Mouse (Mus musculus) hindbrain, embryonic 15.5 days (tissue): Measurements from ENCODE around the gene Dock6. TPM values are rescaled to one million over a fixed set of nuclear protein-coding genes. Genes with fewer than 3 reads are reported as not detected.
"Not testable (repeated sequence)": the region's sequence is repeated elsewhere in the genome, so short reads cannot be mapped to it uniquely, and the experiment has no call there.

Experiments used
- ATAC-seq: fragments of 200-750 bp; cut with Nextera tagmentation; 2 replicates; pipeline ENCODE4 v1.8.0; 2017; ENCODE audit warnings: low read depth, moderate number of reproducible peaks, moderate TSS enrichment; ENCODE audit not compliant: low FRiP score
- H3K27ac ChIP-seq: fragments of 300-500 bp; sonication (generic); replicated peaks from 2 replicates; pipeline ENCODE4 v1.5.1; 2015; ENCODE audit warnings: mild to moderate bottlenecking, inconsistent platforms
- H3K27me3 ChIP-seq: fragments of 300-500 bp; sonication (generic); 2 replicates; pipeline ENCODE4 v1.6.1; 2015; ENCODE audit warnings: control low read depth, inconsistent platforms
- H3K36me3 ChIP-seq: fragments of 300-500 bp; sonication (generic); 2 replicates; pipeline ENCODE4 v1.6.1; 2015; ENCODE audit warnings: control low read depth, inconsistent platforms
- H3K4me1 ChIP-seq: fragments of 300-500 bp; sonication (generic); replicated peaks from 2 replicates; pipeline ENCODE4 v1.6.1; 2015; ENCODE audit warnings: control low read depth, inconsistent platforms
- H3K4me2 ChIP-seq: fragments of 300-500 bp; sonication (generic); 2 replicates; pipeline ENCODE4 v1.6.1; 2015; ENCODE audit warnings: moderate library complexity, mild to moderate bottlenecking, inconsistent platforms
- H3K4me3 ChIP-seq: fragments of 300-500 bp; sonication (generic); 2 replicates; pipeline ENCODE4 v1.5.1; 2015; ENCODE audit warnings: mild to moderate bottlenecking, inconsistent platforms
- H3K9ac ChIP-seq: fragments of 300-500 bp; sonication (generic); 2 replicates; pipeline ENCODE4 v1.6.1; 2015; ENCODE audit warnings: inconsistent platforms
- H3K9me3 ChIP-seq: fragments of 300-500 bp; sonication (generic); 2 replicates; pipeline ENCODE4 v1.6.1; 2016; ENCODE audit warnings: control low read depth, inconsistent platforms
- WGBS: fragments of 180-500 bp; shearing (Covaris S2); methylation state at CpG from one replicate; pipeline ENCODE4 v1.1.7; 2015; 5-methylcytosine and 5-hydroxymethylcytosine counted together
- polyA plus RNA-seq: library from polyadenylated mRNA; unstranded; fragments of >200 nt; fragmentation: Nextera tagmentation; extraction: Ambion mirVana; gene quantifications from 2 replicates; pipeline ENCODE4 v1.2.1, GENCODE M21; 2015

Dock6 gene
- polyA plus RNA-seq: 16.4 and 21.2 TPM in 2 replicates

GRCm38 (mm10) chr9:21852128-21853091, at the start of gene Dock6:
Dock6 (minus strand) TSS chr9:21852635.
- H3K4me3 ChIP-seq: peak within 1 kb of the TSS; percentile 52
- H3K9me3 ChIP-seq: no peaks in the 10 kb centered on the region
- H3K27me3 ChIP-seq: no peaks in the 10 kb centered on the region
- peak within 1 kb of the TSS; percentile 50 for H3K27ac ChIP-seq
- H3K36me3 ChIP-seq: no peaks in the 10 kb centered on the region
- ATAC-seq: peak; percentile 88
- peak within 1 kb of the TSS; percentile 74 for H3K4me2 ChIP-seq
- peaks cover 16% of the 10 kb centered on the region for H3K4me1 ChIP-seq
- WGBS: under 1% methylated on average over 67 of the region's 68 CpGs
- peak within 1 kb of the TSS; percentile 37 for H3K9ac ChIP-seq

DNA sequence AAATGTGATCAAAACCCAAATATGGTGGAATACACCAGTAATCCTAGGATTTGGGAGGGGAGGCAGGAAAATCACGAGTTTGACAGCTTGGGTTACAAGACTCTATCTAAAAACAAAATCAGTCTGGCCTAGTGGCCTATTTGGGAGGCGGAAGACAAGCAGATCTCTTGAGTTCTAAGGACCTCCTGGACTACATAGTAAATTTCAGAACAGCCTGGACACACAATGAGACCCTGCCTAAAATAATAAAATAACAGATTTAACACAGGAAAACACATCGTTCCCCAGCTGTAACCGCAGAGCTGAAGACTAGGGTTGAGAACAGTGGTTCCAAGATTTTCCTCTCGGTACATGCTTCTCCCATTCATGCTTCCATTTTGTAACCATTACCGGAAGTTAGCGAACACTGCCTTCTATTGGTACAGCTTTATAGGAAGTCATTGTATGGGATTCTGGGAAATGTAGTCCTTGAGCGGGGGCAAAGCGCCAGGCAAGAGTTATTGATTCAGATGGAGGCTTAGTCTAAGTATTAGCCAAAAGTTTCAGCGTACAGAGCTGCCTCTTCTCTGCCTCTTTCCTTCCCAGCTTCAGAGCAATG, 48.9 kb upstream of the Dock6 start:
- H3K4me3 ChIP-seq: peak overlapping the region; percentile 42
- no peaks in the 10 kb centered on the region for H3K9me3 ChIP-seq
- no peaks in the 10 kb centered on the region for H3K36me3 ChIP-seq
- peak; percentile 90 for ATAC-seq
- H3K9ac ChIP-seq: no peak overlapping the region
- H3K4me2 ChIP-seq: peak overlapping the region; percentile 55
- peaks cover 3% of the 10 kb centered on the region; the same call in 1 of the 2 replicates for H3K27me3 ChIP-seq
- H3K27ac ChIP-seq: peak overlapping the region; percentile 58
- H3K4me1 ChIP-seq: peaks cover 5% of the 10 kb centered on the region
- WGBS: 14% methylated on average over 10 of the region's 10 CpGs

GRCm38 (mm10) chr9:21889229-21889628, 36.8 kb upstream of the Dock6 start:
- Histone ChIP-seq H3K9me3 (no peaks in the 10 kb centered on the region), H3K4me3 (no peak overlapping the region), H3K4me2 (no peak overlapping the region), H3K27ac (no peak overlapping the region), H3K4me1 (no peaks in the 10 kb centered on the region), H3K27me3 (no peaks in the 10 kb centered on the region), H3K9ac (no peak overlapping the region), H3K36me3 (no peaks in the 10 kb centered on the region)
- ATAC-seq: no peak
- WGBS: 66% methylated on average over 3 of the region's 3 CpGs

GRCm38 (mm10) chr9:21876601-21877000, 24.2 kb upstream of the Dock6 start:
- H3K4me1 ChIP-seq: no peaks in the 10 kb centered on the region
- WGBS: 65% methylated on average over 3 of the region's 3 CpGs
- no peak overlapping the region for H3K4me3 ChIP-seq
- no peak overlapping the region for H3K27ac ChIP-seq
- H3K9ac ChIP-seq: no peak overlapping the region
- ATAC-seq: no peak
- no peaks in the 10 kb centered on the region for H3K9me3 ChIP-seq
- H3K36me3 ChIP-seq: no peaks in the 10 kb centered on the region
- H3K27me3 ChIP-seq: no peaks in the 10 kb centered on the region
- no peak overlapping the region for H3K4me2 ChIP-seq

DNA sequence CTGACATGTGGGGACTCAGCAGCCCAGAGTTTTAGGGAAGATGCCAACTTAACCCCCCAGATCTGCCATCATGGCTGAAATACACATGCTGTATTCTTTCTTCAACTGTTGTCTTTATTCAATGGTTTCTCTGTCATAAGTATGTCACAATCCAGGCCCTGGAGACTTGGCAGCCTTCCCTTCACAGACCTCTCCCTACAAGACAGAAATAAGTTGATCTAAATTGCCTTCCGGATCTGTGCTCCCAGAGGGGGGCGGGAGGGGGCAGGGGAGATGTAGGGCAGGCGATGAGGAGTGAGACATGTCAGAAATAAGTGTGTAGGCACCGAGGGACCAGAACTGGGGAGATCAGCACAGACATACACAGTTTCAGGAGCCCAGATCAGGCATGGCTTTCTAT, 19.8 kb upstream of the Dock6 start:
- 57% methylated on average over 4 of the region's 4 CpGs for WGBS
- Histone ChIP-seq H3K27me3 (no peaks in the 10 kb centered on the region), H3K4me1 (no peaks in the 10 kb centered on the region), H3K4me2 (no peak overlapping the region), H3K36me3 (no peaks in the 10 kb centered on the region), H3K9ac (no peak overlapping the region), H3K9me3 (no peaks in the 10 kb centered on the region), H3K4me3 (no peak overlapping the region), H3K27ac (no peak overlapping the region)
- ATAC-seq: no peak

DNA sequence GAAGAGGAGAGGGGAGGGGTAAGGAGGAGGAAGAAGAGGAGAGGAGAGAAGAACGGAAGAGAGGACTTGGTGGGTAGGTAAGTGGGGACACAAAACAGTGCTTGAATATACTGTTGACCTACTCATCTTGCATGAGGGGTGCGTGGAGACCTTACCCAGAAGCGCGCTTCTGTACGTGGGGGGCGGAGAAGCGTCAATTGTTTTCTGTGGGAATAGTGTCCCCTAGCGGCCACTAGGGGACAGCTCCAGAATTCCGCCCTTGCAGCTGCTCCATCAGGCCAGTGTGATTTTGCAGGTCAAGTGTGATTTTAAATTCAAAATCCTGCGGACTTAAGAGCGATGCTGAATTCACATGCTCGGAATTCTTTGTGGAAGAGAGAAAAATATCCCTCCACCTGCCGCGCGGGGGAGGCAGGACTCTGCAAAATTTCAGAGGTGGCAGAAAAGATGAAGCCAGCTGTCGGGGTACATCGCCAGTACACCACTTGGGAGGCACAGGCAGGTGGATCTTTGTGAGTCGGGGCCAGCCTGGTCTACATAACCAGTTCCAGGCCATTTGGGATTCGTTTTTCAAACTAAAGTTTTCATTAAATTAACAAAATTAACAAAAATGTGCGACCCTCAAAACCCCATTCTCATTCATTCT, 18.6 kb upstream of the Dock6 start:
- Histone ChIP-seq H3K4me2 (peak overlapping the region; percentile 49), H3K27me3 (no peaks in the 10 kb centered on the region), H3K36me3 (no peaks in the 10 kb centered on the region), H3K27ac (no peak overlapping the region), H3K4me1 (no peaks in the 10 kb centered on the region), H3K4me3 (peak overlapping the region; percentile 25), H3K9me3 (no peaks in the 10 kb centered on the region), H3K9ac (no peak overlapping the region)
- peak; percentile 60 for ATAC-seq
- 12% methylated on average over 20 of the region's 20 CpGs for WGBS

GRCm38 (mm10) chr9:21869290-21869689, 16.9 kb upstream of the Dock6 start:
- not testable (repeated sequence) for H3K27ac ChIP-seq, H3K4me2 ChIP-seq, ATAC-seq, H3K9ac ChIP-seq, H3K4me1 ChIP-seq, H3K4me3 ChIP-seq, H3K36me3 ChIP-seq, H3K27me3 ChIP-seq, H3K9me3 ChIP-seq
- WGBS: 61% methylated on average over 7 of the region's 7 CpGs

DNA sequence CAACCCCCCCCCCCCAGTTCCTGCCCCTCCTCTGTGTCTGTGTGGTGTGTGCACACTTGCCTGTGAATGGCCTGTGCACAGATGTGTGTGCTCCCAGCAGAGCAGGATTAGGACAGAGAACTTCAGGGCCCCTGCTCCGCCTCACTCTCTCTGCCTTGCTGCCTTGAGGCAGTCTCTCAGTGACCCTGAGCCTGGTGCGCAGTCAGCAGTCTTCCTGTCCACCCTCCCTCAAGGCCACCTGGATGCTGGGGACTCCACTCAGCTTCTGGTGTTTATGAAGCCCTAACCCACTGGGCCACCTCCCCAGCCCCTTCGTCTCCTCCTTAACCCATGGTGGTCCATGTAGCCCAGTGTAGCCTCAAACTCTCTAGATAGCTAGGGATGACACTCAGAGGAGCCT, 15.3 kb upstream of the Dock6 start:
- no peaks in the 10 kb centered on the region for H3K27me3 ChIP-seq
- no peak for ATAC-seq
- H3K4me1 ChIP-seq: no peaks in the 10 kb centered on the region
- H3K4me2 ChIP-seq: no peak overlapping the region
- H3K27ac ChIP-seq: no peak overlapping the region
- H3K4me3 ChIP-seq: no peak overlapping the region
- H3K9me3 ChIP-seq: no peaks in the 10 kb centered on the region
- 74% methylated on average over 3 of the region's 3 CpGs for WGBS
- no peak overlapping the region for H3K9ac ChIP-seq
- no peaks in the 10 kb centered on the region for H3K36me3 ChIP-seq

DNA sequence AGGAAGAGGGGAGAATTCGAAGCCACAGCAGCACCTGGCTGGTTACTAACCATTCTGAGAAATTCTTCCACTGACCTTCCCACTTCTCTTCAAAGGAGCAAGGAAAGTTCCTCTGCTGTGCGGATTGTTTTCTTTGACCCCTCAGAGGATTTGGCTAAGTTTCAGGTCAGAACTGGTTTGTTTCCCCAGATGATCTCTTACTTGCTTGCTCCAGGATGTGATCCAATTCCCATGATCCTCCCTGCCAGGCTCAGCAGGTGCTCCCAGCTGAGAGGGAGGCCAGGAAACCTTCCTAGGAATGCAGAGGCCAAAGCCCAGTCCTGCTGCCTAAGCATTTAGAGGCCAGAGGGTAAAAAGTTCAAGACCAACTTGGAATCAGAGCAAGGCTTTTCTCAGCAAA, 14.2 kb upstream of the Dock6 start:
- Histone ChIP-seq H3K4me1 (no peaks in the 10 kb centered on the region), H3K36me3 (no peaks in the 10 kb centered on the region), H3K4me3 (no peak overlapping the region), H3K4me2 (no peak overlapping the region), H3K9me3 (no peaks in the 10 kb centered on the region), H3K9ac (no peak overlapping the region), H3K27me3 (no peaks in the 10 kb centered on the region), H3K27ac (0 out of 2 replicates have a peak overlapping the region, but pooled peaks have one; percentile 26)
- ATAC-seq: no peak
- 60% methylated on average over 2 of the region's 2 CpGs for WGBS

GRCm38 (mm10) chr9:21865673-21866398, 13.4 kb upstream of the Dock6 start:
- 77% methylated on average over 5 of the region's 5 CpGs for WGBS
- Histone ChIP-seq H3K4me1 (no peaks in the 10 kb centered on the region), H3K4me3 (no peak overlapping the region), H3K9ac (no peak overlapping the region), H3K27ac (peak overlapping the region; percentile 72), H3K4me2 (no peak overlapping the region), H3K36me3 (no peaks in the 10 kb centered on the region), H3K9me3 (no peaks in the 10 kb centered on the region), H3K27me3 (no peaks in the 10 kb centered on the region)
- ATAC-seq: no peak

DNA sequence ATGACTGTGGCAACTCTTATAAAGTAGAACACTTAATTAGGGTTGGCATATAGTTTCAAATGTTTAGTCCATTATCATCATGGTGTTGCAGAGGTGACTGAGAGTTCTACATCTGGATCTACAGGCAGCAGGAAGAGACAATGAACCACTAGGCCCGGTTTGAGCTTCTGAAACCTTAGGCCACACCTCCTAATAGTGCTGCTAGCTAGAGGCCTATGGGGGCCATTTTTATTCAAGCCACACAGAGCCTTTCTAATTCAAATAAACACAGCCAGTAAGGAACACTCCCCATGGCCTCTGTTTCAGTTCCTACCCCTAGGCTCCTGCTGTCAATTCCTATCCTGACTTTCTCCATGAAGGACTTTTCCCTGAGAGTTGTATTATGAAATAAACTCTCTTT, 9.7 kb upstream of the Dock6 start:
- Histone ChIP-seq H3K27ac (no peak overlapping the region), H3K9me3 (no peaks in the 10 kb centered on the region), H3K27me3 (no peaks in the 10 kb centered on the region), H3K36me3 (no peaks in the 10 kb centered on the region), H3K4me2 (no peak overlapping the region), H3K4me3 (no peak overlapping the region), H3K4me1 (no peaks in the 10 kb centered on the region), H3K9ac (no peak overlapping the region)
- no peak for ATAC-seq
- WGBS: 64% methylated on average over 1 of the region's 1 CpGs
